Mouse (Mus musculus) embryonic facial prominence, embryonic 11.5 days (tissue): ENCODE data around the gene Mphosph9. TPM values are rescaled to one million over a fixed set of nuclear protein-coding genes. Genes with fewer than 3 reads are reported as not detected.

Experiments used
- ATAC-seq: fragments of 200-750 bp; cut with Nextera tagmentation; replicated peaks from 2 replicates; pipeline ENCODE4 v1.8.0; 2017; ENCODE audit warnings: low read depth; ENCODE audit not compliant: insufficient number of reproducible peaks, low FRiP score, low TSS enrichment
- DNase-seq: peaks from one replicate; pipeline ENCODE4 v3.0.0-alpha.2; 2015; ENCODE audit warnings: low spot score
- H3K27ac ChIP-seq: fragments of 300-500 bp; sonication (generic); replicated peaks from 2 replicates; pipeline ENCODE4 v1.5.1; 2014; ENCODE audit warnings: mild to moderate bottlenecking, low read depth, low read length, control low read depth
- H3K27me3 ChIP-seq: fragments of 300-500 bp; sonication (generic); 2 replicates; pipeline ENCODE4 v1.6.1; 2014; ENCODE audit warnings: mild to moderate bottlenecking, low read length, moderate library complexity, mixed read lengths; ENCODE audit not compliant: control insufficient read depth, insufficient read depth
- H3K36me3 ChIP-seq: fragments of 300-500 bp; sonication (generic); replicated peaks from 2 replicates; pipeline ENCODE4 v1.6.1; 2014; ENCODE audit warnings: low read depth, mild to moderate bottlenecking, low read length, moderate library complexity, mixed read lengths; ENCODE audit not compliant: control insufficient read depth, insufficient read depth
- H3K4me1 ChIP-seq: fragments of 300-500 bp; sonication (generic); 2 replicates; pipeline ENCODE4 v1.6.1; 2014; ENCODE audit warnings: low read length, mixed read lengths; ENCODE audit not compliant: control insufficient read depth, insufficient read depth
- H3K4me2 ChIP-seq: fragments of 300-500 bp; sonication (generic); 2 replicates; pipeline ENCODE4 v1.6.1; 2014; ENCODE audit warnings: low read depth, mild to moderate bottlenecking, control low read depth, low read length, moderate library complexity
- H3K4me3 ChIP-seq: fragments of 300-500 bp; sonication (generic); 2 replicates; pipeline ENCODE4 v1.5.1; 2014; ENCODE audit warnings: low read depth, low read length, control low read depth
- H3K9ac ChIP-seq: fragments of 300-500 bp; sonication (generic); replicated peaks from 2 replicates; pipeline ENCODE4 v1.6.1; 2014; ENCODE audit warnings: mild to moderate bottlenecking, control low read depth, low read length
- H3K9me3 ChIP-seq: fragments of 300-500 bp; sonication (generic); replicated peaks from 2 replicates; pipeline ENCODE4 v1.6.1; 2016; ENCODE audit warnings: mild to moderate bottlenecking, low read length, inconsistent platforms, mixed read lengths; ENCODE audit not compliant: control insufficient read depth
- WGBS: fragments of 180-500 bp; shearing (Covaris S2); extraction: QIAGEN DNeasy Blood & Tissue Kit; methylation state at CpG from one replicate; pipeline ENCODE4 v1.1.7; 2014; 5-methylcytosine and 5-hydroxymethylcytosine counted together
- polyA plus RNA-seq: library from polyadenylated mRNA; unstranded; fragments of >200 nt; fragmentation: Nextera tagmentation; extraction: Ambion mirVana; gene quantifications from 2 replicates; pipeline ENCODE4 v1.2.1, GENCODE M21; 2014

Mphosph9 gene
- polyA plus RNA-seq, 1 experiment from 2014 or later: 17.4 TPM

GRCm38 (mm10) chr5:124205809-124206380, 121.9 kb downstream of the Mphosph9 start:
- 29% methylated on average over 5 of the region's 5 CpGs for WGBS
- no peak overlapping the region for H3K27ac ChIP-seq
- H3K4me2 ChIP-seq: no peak overlapping the region
- no peak overlapping the region for H3K9ac ChIP-seq
- H3K36me3 ChIP-seq: no peaks in the 10 kb centered on the region
- H3K27me3 ChIP-seq: no peaks in the 10 kb centered on the region
- no peak overlapping the region for H3K4me3 ChIP-seq
- DNase-seq: no peak
- no peaks in the 10 kb centered on the region for H3K9me3 ChIP-seq
- ATAC-seq: no peak
- H3K4me1 ChIP-seq: peaks cover 9% of the 10 kb centered on the region

DNA sequence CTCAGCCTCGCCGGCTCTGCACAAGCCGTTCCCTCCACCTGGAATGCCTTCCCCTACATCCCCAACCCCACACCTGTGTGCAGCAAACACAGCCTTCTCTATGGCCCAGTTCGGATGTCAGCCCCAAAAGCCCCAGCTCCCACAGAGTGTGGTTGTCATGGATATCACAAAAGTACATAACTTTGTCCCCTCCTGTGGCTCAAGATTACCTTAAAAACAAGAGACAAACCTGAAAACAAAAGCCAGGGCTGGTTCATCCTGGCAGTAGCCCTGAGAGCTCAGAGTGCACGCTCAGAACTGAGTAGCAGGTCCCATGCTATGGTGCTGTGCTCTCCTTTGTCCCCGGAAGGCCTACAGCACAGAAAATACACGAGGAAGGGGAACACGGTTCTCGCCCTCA, 122.6 kb downstream of the Mphosph9 start:
- no peaks in the 10 kb centered on the region for H3K36me3 ChIP-seq
- 75% methylated on average over 9 of the region's 9 CpGs for WGBS
- DNase-seq (no peak), ATAC-seq (no peak)
- H3K9me3 ChIP-seq: no peaks in the 10 kb centered on the region
- no peak overlapping the region for H3K9ac ChIP-seq
- H3K4me1 ChIP-seq: peaks cover 9% of the 10 kb centered on the region
- H3K4me3 ChIP-seq: no peak overlapping the region
- no peak overlapping the region for H3K27ac ChIP-seq
- no peak overlapping the region for H3K4me2 ChIP-seq
- no peaks in the 10 kb centered on the region for H3K27me3 ChIP-seq

DNA sequence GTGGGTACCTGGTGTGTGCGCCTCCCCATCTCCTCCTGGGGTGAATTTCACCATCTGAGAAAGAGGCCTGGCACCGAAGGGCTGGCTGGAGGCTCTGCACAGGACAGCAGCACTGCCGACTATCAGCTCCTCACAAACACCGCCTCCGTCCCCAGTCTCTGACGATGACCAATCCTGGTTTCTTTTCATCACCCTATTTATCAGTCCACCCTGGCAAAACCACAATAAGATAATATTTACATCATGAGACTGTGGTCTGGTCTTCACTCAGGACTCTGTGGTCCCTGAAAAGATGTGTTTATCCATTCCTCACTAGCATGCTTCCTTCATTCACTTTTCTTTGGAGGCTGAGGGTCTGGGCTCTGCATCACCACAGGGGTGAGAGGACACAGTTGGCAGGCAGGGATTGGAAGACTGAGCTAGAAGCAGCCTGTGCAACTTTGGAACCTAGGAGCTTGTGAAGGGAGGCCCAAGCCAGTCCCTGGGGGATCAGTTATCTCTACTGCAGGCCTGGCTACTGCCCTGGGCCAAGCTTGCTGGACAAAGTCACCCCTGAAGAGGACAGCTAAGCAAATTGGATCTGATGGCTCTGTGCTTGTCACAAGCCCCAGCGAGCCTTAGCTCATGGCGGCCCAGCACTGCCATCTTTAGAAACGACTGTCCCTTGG, 123.5 kb downstream of the Mphosph9 start:
- H3K9ac ChIP-seq: no peak overlapping the region
- H3K4me1 ChIP-seq: peaks cover 9% of the 10 kb centered on the region
- 82% methylated on average over 9 of the region's 9 CpGs for WGBS
- no peak overlapping the region for H3K4me3 ChIP-seq
- H3K36me3 ChIP-seq: no peaks in the 10 kb centered on the region
- no peak overlapping the region for H3K4me2 ChIP-seq
- H3K27me3 ChIP-seq: no peaks in the 10 kb centered on the region
- DNase-seq: no peak
- no peak for ATAC-seq
- no peaks in the 10 kb centered on the region for H3K9me3 ChIP-seq
- no peak overlapping the region for H3K27ac ChIP-seq

DNA sequence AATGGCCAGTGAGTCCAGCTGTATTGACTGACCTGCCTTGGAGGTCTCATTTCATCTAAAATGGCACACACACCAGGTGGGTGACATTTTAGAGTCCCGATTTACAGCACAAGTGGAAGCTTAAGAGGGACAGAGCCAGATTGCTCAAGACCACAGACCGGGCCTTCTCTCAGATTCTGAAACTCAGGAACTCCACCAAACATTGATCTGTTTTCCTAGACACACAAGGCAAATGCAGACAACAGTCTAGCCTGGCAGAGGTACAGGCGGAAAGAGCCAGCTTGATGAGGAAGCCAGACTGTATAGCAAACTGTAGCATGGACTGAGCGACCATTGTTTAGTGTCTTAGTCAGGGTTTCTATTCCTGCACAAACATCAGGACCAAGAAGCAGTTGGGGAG, 124.5 kb downstream of the Mphosph9 start:
- Histone ChIP-seq H3K4me3 (no peak overlapping the region), H3K9ac (no peak overlapping the region), H3K27me3 (no peaks in the 10 kb centered on the region), H3K4me1 (peaks cover 9% of the 10 kb centered on the region), H3K27ac (no peak overlapping the region), H3K36me3 (no peaks in the 10 kb centered on the region), H3K4me2 (no peak overlapping the region), H3K9me3 (no peaks in the 10 kb centered on the region)
- no peak for ATAC-seq
- no peak for DNase-seq
- WGBS: 86% methylated on average over 4 of the region's 4 CpGs

DNA sequence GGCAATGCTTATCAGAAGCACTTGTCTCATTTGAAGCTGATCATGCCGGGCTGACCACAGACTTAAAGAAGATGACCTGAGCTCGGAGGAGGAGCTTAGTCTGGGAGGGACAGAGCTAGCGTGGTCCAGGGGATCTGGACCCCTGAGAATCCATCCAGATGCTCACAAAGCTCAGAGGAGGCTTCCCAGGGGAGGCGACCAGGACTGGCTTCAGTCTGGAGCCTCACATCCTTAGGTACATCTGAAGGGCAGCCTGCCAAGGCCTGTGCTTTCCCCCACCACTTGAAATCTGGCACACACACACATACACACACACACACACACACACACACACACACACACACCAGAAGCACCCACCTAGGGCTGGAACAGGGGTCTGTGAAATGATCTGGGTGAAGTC, 125.7 kb downstream of the Mphosph9 start:
- WGBS: 73% methylated on average over 4 of the region's 4 CpGs

GRCm38 (mm10) chr5:124201564-124201963, 126.2 kb downstream of the Mphosph9 start:
- Histone ChIP-seq H3K9me3 (no peaks in the 10 kb centered on the region), H3K4me1 (peaks cover 5% of the 10 kb centered on the region), H3K9ac (no peak overlapping the region), H3K27ac (no peak overlapping the region), H3K36me3 (no peaks in the 10 kb centered on the region), H3K4me3 (no peak overlapping the region), H3K4me2 (no peak overlapping the region), H3K27me3 (no peaks in the 10 kb centered on the region)
- 83% methylated on average over 2 of the region's 2 CpGs for WGBS
- ATAC-seq (no peak), DNase-seq (no peak)

More for the DNA sequence above, 125.7 kb downstream of the Mphosph9 start:
- no peaks in the 10 kb centered on the region for H3K27me3 ChIP-seq
- H3K9ac ChIP-seq: no peak overlapping the region
- no peaks in the 10 kb centered on the region for H3K36me3 ChIP-seq
- H3K4me1 ChIP-seq: peaks cover 9% of the 10 kb centered on the region
- H3K4me3 ChIP-seq: no peak overlapping the region
- H3K27ac ChIP-seq: no peak overlapping the region
- no peaks in the 10 kb centered on the region for H3K9me3 ChIP-seq
- H3K4me2 ChIP-seq: no peak overlapping the region
- no peak for ATAC-seq
- no peak for DNase-seq

Other genes starting within 250 kb of the Mphosph9 start
- 0.46 and 0.59 TPM in 2 replicates for gene Abcb9, start 232.2 kb downstream of the Mphosph9 start, polyA plus RNA-seq
- gene Ogfod2, start 215.7 kb downstream of the Mphosph9 start, polyA plus RNA-seq: 9.6 and 10.6 TPM in 2 replicates
- gene Arl6ip4, start 211.9 kb downstream of the Mphosph9 start, polyA plus RNA-seq: 81.3 and 97.4 TPM in 2 replicates
- gene Pitpnm2, start 78.2 kb downstream of the Mphosph9 start, polyA plus RNA-seq: 3.4 and 3.5 TPM in 2 replicates
- 14.7 and 15.8 TPM in 2 replicates for gene 2810006K23Rik, start 117 bp upstream of the Mphosph9 start, polyA plus RNA-seq
- gene Cdk2ap1, start 35.1 kb upstream of the Mphosph9 start, polyA plus RNA-seq: 189 and 410 TPM in 2 replicates
- gene Sbno1, start 98.0 kb upstream of the Mphosph9 start, polyA plus RNA-seq: 74.5 and 75.1 TPM in 2 replicates
- 75.3 and 102 TPM in 2 replicates for gene Kmt5a, start 112.0 kb upstream of the Mphosph9 start, polyA plus RNA-seq
- gene Rilpl2, start 150.4 kb upstream of the Mphosph9 start, polyA plus RNA-seq: 28.0 and 28.2 TPM in 2 replicates
- gene Snrnp35, start 155.2 kb upstream of the Mphosph9 start, polyA plus RNA-seq: 12.3 and 13.9 TPM in 2 replicates
- gene Rilpl1, start 203.4 kb upstream of the Mphosph9 start, polyA plus RNA-seq: 26.2 and 29.7 TPM in 2 replicates
- 533 and 564 TPM in 2 replicates for gene Tmed2, start 212.7 kb upstream of the Mphosph9 start, polyA plus RNA-seq
- 12.1 and 12.6 TPM in 2 replicates for gene Ddx55, start 224.9 kb upstream of the Mphosph9 start, polyA plus RNA-seq